Mouse (Mus musculus): Measurements from ENCODE around the gene Gosr2.
A peak's percentile ranks its signal among the peaks of the same experiment; 100 is the strongest.

The Gosr2 gene

DNA sequence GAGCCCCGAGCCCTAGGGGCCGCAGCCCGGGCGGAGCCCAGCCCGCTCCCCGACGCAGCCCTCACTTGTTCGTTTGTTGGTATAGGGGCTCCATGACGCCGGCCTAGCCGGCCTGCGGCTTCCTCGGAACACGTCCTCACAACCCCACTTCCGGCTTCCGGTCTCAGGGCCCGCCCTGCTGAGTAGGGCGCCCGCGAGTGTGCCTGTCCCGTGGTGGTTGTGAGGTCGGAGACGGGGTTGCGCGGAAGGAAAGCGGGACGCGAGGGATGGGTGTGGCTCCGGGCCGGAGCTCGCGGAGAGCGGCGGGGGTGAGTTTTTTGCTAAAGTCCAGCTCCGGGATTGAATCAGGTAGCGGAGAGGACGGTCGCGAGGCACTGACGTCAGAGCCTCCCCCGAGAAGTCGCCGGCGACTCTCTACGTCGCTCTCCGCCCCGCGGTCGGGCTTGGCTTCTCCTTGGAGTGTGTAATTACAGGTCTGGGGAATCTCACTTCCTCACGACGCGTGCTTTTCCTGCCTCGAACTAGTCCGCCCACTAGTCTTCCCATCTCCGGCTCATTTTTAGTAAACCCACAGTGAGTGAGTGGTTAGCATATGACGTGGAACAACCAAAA, at the start of gene Gosr2:
Gosr2 (minus strand) TSS at position 334 of the 612 bp plus-strand sequence.
- DNase-seq (ENCODE audit: low spot score in 2 of 2): peak; percentile 85 to 92

DNA sequence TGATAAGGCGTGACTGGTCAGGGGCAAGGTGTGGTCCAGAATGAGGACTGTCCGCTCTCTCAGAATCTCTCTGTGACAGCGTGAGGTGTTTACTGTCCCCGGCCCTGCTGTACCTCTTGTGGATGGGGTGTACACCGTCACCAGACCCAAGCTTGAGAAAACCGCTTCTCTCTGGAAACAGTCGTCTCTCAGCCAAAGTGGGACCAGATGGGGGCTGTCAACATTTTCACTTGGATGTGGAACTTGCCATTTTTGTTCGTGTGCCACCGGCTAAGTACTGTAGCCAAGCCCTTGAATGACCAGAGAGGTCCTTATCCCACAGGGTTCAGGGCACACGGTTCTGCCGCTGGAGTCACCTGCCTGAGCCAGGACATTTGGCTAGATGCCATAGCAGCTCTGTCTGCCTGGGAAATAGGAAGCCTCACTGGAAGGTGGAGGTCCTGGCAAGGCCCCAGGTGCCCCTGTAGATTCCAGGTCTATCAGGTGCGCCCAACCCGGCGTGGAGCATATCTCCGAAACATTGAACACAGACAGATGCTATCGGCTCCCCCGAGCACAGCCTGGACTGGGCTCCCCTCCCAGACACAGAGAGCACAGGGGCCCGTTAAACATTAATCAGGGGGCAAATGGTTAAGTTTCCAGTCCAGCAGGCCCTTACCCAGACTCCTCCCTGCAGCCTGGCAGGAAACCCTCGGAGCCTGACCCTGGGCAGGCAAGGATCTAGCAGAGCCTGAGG, 37.5 kb upstream of the Gosr2 start:
- no peak for DNase-seq (ENCODE audit: low spot score in 2 of 2)

- DNase-seq (ENCODE audit: low spot score in 2 of 2): no peak
Observed at GRCm38 (mm10) chr11:103734411-103735045, 36.8 kb upstream of the Gosr2 start.

GRCm38 (mm10) chr11:103733961-103734360, 36.3 kb upstream of the Gosr2 start:
- DNase-seq (ENCODE audit: low spot score in 2 of 2): no peak

GRCm38 (mm10) chr11:103733069-103733468, 35.4 kb upstream of the Gosr2 start:
- DNase-seq (ENCODE audit: low spot score in 2 of 2): no peak

DNA sequence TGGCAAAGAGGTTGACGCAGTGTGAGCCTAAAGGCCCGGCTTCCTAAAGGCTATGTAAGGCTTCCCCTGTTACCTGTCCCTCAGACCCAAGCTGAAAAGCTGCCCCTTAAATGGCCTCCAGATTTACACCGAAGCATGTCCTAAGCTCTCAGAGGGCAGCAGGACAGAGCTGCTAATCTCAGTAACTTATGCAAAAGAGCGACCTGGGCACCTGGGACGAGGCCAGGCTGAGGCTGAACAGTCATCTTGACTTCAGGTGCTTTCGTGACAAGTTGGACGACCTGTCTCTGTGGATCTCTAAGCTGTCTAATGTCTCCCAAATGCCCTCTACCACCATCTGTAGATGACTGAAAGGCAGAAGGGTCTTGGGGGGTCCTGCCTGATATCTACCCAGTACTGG, 34.6 kb upstream of the Gosr2 start:
- DNase-seq (ENCODE audit: low spot score in 2 of 2): no peak

DNA sequence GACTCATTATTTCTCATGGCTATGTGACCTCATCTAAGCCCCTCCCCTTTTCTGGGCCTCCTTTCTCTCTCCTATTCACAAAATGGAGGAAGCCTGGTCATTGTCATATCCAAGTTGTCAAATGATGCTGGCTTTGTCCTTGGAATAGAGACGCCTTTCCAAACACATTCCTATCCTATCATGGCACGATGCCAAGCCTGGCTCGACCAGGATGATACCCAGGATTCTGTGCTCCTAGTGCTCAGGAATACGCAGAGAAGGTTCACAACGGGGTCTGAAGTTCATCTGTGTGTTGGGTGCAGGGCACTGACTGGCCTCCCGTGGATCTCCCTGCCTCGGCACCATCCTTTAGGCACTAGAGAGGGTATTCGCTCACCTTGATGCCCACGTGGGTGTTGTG, 33.9 kb upstream of the Gosr2 start:
- DNase-seq (ENCODE audit: low spot score in 2 of 2): no peak

DNA sequence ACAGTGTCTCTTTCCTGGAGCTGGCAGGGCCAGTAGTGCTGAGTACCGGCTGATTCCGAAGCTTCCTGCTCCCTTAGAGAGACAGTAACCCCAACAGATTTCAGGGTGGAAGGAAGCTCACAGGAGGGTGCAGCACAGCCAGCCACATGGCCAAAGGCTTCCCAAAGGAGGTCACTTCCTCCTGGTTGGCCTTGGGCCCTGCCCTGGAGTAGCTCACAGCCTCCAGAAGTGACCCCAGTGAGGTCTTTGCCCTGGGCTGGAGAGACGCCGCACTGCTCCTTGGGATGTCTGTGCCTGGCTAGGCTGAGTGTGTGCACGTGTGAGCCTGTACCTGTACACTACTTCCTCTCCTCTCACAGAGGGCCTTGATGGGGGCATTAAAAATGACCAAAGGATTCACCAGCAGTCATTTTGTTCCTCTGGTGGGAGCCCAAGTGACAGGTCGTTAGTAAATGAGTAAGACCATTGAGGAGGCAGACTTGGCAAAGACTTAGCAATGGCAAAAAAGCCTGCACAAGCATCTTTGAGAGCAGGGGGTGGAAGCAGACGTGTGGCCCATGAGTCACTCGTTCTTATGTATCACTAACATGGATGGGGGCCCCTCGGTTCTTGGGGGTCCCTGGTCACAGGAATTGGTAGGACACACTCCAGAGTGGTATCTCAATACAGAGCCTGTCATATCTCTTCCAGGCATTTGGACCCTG, 31.7 kb upstream of the Gosr2 start:
- DNase-seq (ENCODE audit: low spot score in 2 of 2): no peak

- no peak for DNase-seq (ENCODE audit: low spot score in 2 of 2)
Observed at GRCm38 (mm10) chr11:103724331-103724771, 26.7 kb upstream of the Gosr2 start.

- no peak for DNase-seq (ENCODE audit: low spot score in 2 of 2)
Observed at GRCm38 (mm10) chr11:103722040-103722481, 24.4 kb upstream of the Gosr2 start.

- DNase-seq (ENCODE audit: low spot score in 2 of 2): no peak
Observed at GRCm38 (mm10) chr11:103721468-103722039, 23.9 kb upstream of the Gosr2 start.

- no peak for DNase-seq (ENCODE audit: low spot score in 2 of 2)
Observed at GRCm38 (mm10) chr11:103719436-103719835, 21.7 kb upstream of the Gosr2 start.

DNA sequence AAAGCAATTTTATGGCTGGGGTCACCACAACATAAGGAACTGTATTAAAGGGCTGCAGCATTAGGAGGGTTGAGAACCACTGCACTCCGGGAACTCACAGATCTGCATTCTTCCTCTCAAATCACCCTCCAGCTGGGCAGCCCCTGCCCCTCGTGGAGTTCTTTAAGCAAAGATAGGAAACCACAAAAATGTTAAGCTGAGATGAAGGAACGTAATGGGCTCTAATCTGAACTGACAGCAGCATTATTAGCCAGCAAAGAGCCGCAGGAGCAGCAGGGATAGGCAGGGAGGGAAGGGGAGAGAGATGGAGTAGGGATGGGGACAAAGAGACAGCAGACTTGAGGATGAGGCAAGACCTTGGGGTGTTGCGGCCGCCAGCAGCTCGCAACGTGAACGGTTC, 19.3 kb upstream of the Gosr2 start:
- no peak for DNase-seq (ENCODE audit: low spot score in 2 of 2)

- DNase-seq (ENCODE audit: low spot score in 2 of 2): no peak
Observed at GRCm38 (mm10) chr11:103714074-103714473, 16.4 kb upstream of the Gosr2 start.

DNA sequence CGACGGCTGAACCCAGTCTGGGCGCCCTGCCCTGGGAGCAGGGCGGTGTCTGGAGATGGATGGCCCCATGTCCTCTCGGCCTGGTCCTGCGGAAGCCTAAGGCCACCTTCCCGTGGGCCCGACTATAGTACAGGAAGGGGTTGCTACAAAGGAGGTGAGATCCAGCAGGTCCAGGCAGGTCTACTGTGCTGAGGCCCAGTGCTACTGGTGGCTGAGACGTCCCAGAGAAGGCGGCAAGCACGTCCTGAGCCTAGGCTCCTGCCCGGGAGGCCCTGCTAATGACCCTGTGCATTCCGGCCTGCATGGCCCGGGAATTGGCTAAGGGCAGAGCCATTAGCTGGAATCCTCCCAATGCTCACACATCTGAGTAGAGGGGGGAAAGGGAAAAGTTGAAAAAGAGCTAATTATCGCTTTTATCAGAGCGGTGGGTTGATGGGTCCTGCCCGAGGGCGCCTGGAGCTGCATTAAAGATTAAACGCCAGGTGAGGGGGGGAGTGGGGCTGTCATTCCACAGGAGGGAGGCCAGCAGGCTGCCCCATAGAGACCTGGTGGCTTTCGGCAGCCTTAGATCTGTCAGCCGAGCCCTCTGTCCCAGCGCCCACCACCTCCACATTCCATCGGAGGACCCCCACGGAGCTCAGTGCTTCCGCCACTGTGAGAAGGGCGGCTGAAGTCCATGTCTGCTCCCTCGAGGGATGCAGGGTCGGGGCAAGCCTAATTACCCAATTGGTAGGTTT, 14.3 kb upstream of the Gosr2 start:
- DNase-seq (ENCODE audit: low spot score in 2 of 2): no peak

DNA sequence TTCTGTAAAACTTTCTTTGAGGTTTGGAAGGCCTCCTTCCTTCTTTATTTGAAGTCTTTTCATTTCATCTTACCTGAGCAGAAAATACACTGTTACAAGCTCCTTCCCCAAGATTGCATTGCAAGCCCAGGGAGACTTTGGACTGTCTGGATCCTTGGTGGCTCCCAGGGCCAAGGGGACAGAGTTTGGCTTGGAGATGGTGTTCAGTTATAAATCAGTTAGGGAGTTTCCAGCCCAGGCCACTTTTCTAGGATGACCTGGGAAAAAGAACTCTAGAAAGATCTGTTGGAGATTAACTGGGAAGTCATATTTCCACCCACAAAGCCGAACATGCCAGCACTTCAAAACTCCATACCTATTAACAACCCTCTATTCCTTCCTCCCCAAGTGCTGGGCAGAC, 12.3 kb upstream of the Gosr2 start:
- DNase-seq (ENCODE audit: low spot score in 2 of 2): no peak

DNA sequence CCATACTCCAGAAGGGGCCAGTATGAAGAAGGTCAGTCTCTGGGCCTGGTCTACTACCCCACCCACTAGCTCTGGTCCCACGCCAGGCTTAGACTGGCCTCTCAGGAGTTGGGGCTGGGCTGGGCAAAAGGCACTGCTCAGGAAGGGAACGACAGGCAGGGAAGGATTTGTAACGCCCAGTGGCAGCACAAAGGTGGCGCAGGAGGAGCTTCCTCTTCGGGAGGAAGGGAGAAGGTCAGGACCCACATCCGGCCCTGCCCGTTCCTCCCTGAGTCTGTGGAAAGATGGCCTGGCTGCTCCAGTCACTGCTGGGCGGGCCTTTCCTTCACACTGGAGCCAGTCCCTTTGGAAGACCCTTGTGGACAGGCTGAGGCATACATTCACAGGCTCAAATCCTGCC, 9.3 kb upstream of the Gosr2 start:
- no peak for DNase-seq (ENCODE audit: low spot score in 2 of 2)

GRCm38 (mm10) chr11:103698226-103698625, 528 bp upstream of the Gosr2 start:
- no peak for DNase-seq (ENCODE audit: low spot score in 2 of 2)

DNA sequence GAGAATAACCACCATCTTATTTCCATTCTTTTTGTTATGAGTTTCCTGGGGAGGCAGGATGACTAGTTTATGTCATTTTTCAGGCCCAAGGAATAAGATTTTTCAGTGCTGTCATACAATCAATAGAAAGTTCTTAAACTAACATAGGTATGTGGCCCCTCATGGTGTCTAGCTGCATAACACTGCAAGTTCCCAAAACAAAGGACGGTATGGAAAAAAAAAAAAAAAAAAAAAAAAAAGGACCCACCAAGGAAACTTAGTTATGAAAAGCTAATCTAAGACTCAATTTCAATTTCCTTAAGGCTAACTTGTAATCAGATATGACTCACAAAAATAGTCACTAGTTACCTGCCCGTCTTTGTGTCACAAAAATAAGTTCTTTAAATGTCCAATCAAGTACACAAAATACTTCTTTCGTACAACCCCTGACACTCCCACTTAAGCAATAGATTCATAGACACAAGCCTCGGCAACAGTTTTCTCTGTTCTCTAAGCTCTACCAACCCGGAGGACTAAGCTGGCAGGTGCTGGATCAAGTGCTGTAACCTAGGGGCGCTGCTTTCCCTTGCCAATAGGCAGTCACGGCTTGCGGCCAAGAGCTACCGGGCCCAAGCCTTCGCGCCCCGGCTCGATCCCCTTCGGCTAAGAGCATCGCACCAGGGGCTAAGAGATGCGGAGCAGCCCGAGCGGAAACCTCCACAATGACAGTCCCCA, 690 bp downstream of the Gosr2 start:
- DNase-seq (ENCODE audit: low spot score in 2 of 2): no peak

DNA sequence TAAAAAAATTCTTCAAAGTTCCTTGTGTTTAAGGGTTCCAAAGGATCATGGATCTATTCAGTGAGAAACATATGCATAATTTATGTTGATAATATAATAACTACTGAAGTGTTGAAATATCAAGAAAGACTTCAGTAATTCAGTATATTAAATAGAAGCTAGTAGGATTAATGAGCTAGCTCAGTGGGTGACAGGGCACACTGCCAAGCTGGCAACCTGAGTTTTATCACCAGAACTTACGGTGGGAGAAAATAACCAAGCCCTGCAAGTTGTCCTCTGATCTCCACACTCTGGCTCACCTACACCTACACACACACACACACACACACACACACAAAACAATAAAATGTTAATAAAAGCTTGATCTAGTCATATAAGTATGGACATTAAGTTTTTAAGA, 4.5 kb downstream of the Gosr2 start:
- DNase-seq (ENCODE audit: low spot score in 2 of 2): no peak

GRCm38 (mm10) chr11:103691036-103691435, 6.7 kb downstream of the Gosr2 start:
- no peak for DNase-seq (ENCODE audit: low spot score in 2 of 2)
